Mouse (Mus musculus): ENCODE data around the gene Il1rapl2.

The Il1rapl2 gene

GRCm38 (mm10) chrX:137570321-137571195 lies at the start of gene Il1rapl2:
Il1rapl2 (plus strand) TSS chrX:137570608.
- no peak for DNase-seq (ENCODE audit: extremely low read depth, insufficient read length, low spot score)

- DNase-seq (ENCODE audit: extremely low read depth, insufficient read length, low spot score): no peak
Measured at GRCm38 (mm10) chrX:137548348-137548747, 22.1 kb upstream of the Il1rapl2 start.

- DNase-seq (ENCODE audit: extremely low read depth, insufficient read length, low spot score): no peak
Measured at GRCm38 (mm10) chrX:137569472-137570188, 778 bp upstream of the Il1rapl2 start.

- no peak for DNase-seq (ENCODE audit: extremely low read depth, insufficient read length, low spot score)
Measured at GRCm38 (mm10) chrX:137582656-137583055, 12.2 kb downstream of the Il1rapl2 start.

GRCm38 (mm10) chrX:137620697-137621096 lies 50.3 kb downstream of the Il1rapl2 start:
- no peak for DNase-seq (ENCODE audit: extremely low read depth, insufficient read length, low spot score)

- DNase-seq (ENCODE audit: extremely low read depth, insufficient read length, low spot score): no peak
Measured at GRCm38 (mm10) chrX:137667011-137667410, 96.6 kb downstream of the Il1rapl2 start.

GRCm38 (mm10) chrX:137687974-137688373 lies 117.6 kb downstream of the Il1rapl2 start:
- DNase-seq (ENCODE audit: extremely low read depth, insufficient read length, low spot score): no peak

GRCm38 (mm10) chrX:137700006-137700405 lies 129.6 kb downstream of the Il1rapl2 start:
- no peak for DNase-seq (ENCODE audit: extremely low read depth, insufficient read length, low spot score)

GRCm38 (mm10) chrX:137755537-137755936 lies 185.1 kb downstream of the Il1rapl2 start:
- DNase-seq (ENCODE audit: extremely low read depth, insufficient read length, low spot score): no peak

GRCm38 (mm10) chrX:137805484-137806200 lies 235.2 kb downstream of the Il1rapl2 start:
- no peak for DNase-seq (ENCODE audit: extremely low read depth, insufficient read length, low spot score)

GRCm38 (mm10) chrX:137806231-137807114 lies 236.1 kb downstream of the Il1rapl2 start:
- DNase-seq (ENCODE audit: extremely low read depth, insufficient read length, low spot score): no peak

GRCm38 (mm10) chrX:137809526-137809925 lies 239.1 kb downstream of the Il1rapl2 start:
- no peak for DNase-seq (ENCODE audit: extremely low read depth, insufficient read length, low spot score)

GRCm38 (mm10) chrX:137812151-137812550 lies 241.7 kb downstream of the Il1rapl2 start:
- no peak for DNase-seq (ENCODE audit: extremely low read depth, insufficient read length, low spot score)

GRCm38 (mm10) chrX:137848936-137849335 lies 278.5 kb downstream of the Il1rapl2 start:
- no peak for DNase-seq (ENCODE audit: extremely low read depth, insufficient read length, low spot score)

GRCm38 (mm10) chrX:137923490-137923889 lies 353.1 kb downstream of the Il1rapl2 start:
- no peak for DNase-seq (ENCODE audit: extremely low read depth, insufficient read length, low spot score)

GRCm38 (mm10) chrX:137926835-137927234 lies 356.4 kb downstream of the Il1rapl2 start:
- DNase-seq (ENCODE audit: extremely low read depth, insufficient read length, low spot score): no peak

GRCm38 (mm10) chrX:137947741-137948140 lies 377.3 kb downstream of the Il1rapl2 start:
- DNase-seq (ENCODE audit: extremely low read depth, insufficient read length, low spot score): no peak

- no peak for DNase-seq (ENCODE audit: extremely low read depth, insufficient read length, low spot score)
Measured at GRCm38 (mm10) chrX:137971306-137971705, 400.9 kb downstream of the Il1rapl2 start.

GRCm38 (mm10) chrX:138043113-138043512 lies 472.7 kb downstream of the Il1rapl2 start:
- DNase-seq (ENCODE audit: extremely low read depth, insufficient read length, low spot score): no peak

GRCm38 (mm10) chrX:138103954-138104353 lies 533.5 kb downstream of the Il1rapl2 start:
- DNase-seq (ENCODE audit: extremely low read depth, insufficient read length, low spot score): no peak

Measured in 3134 (cell line).